Mouse (Mus musculus) brain, adult 10 weeks (tissue): ENCODE results near the gene Slc1a1. TPM values are rescaled to one million over a fixed set of nuclear protein-coding genes. Genes with fewer than 3 reads are reported as not detected.

Source experiments
- polyA plus RNA-seq: library from polyadenylated mRNA; stranded (reverse); fragments of 350-450 nt; fragmentation: Illumina TruSeq; extraction: RNeasy Lipid Tissue Mini Kit (QIAGEN cat#74804); gene quantifications from one replicate; pipeline ENCODE4 v1.2.3, GENCODE M21; 2015; ENCODE audit warnings: low read depth, low replicate concordance

Slc1a1 gene
- 81.8 TPM for polyA plus RNA-seq

DNA sequence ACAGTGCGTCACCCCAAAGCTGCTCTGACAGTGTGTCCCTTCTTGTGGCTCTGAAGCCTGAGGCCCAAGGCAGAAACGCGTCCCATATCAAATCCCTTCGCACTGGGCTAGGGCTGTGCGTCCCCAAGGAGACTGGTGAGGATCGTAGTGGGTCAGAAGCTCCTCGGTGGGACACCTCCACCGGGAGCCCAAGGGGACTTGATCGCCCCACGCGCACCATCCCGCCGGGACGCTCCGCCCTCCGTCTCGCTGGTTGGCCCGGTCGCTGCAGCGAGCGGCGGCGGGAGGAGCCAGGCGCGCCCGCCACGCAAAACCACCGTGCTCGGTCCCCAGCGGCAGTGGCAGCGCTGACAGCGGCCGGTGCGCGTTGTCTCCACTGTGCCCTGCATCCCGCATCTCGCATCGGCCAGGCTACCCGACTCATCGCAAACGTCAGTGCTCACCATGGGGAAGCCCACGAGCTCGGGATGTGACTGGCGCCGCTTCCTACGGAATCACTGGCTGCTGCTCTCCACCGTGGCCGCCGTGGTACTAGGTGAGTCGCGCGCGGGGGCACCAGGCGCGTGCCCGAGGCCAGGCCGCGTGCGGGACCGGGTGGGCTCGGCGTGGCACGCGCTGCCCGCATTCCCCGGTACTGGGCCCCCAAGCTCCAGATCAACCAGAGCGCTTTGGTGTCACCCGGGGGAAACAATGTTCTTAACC is at the start of gene Slc1a1:
Gene Slc1a1 (plus strand): TSS at position 252 of the 702 bp plus-strand sequence.

Other genes starting within 250 kb of the Slc1a1 start
- gene Glis3, start 155.0 kb upstream of the Slc1a1 start, polyA plus RNA-seq, result 1.6 TPM
- 43.0 TPM for gene Plpp6, start 128.9 kb downstream of the Slc1a1 start, polyA plus RNA-seq
- 7.4 TPM for gene 4430402I18Rik, start 132.8 kb downstream of the Slc1a1 start, polyA plus RNA-seq
- gene Cdc37l1, start 155.3 kb downstream of the Slc1a1 start, polyA plus RNA-seq, result 96.3 TPM
- 80.9 TPM for gene Ak3, start 212.9 kb downstream of the Slc1a1 start, polyA plus RNA-seq